8 mouse cellular contexts compared by ENCODE assay signal in the genomic region with DNA sequence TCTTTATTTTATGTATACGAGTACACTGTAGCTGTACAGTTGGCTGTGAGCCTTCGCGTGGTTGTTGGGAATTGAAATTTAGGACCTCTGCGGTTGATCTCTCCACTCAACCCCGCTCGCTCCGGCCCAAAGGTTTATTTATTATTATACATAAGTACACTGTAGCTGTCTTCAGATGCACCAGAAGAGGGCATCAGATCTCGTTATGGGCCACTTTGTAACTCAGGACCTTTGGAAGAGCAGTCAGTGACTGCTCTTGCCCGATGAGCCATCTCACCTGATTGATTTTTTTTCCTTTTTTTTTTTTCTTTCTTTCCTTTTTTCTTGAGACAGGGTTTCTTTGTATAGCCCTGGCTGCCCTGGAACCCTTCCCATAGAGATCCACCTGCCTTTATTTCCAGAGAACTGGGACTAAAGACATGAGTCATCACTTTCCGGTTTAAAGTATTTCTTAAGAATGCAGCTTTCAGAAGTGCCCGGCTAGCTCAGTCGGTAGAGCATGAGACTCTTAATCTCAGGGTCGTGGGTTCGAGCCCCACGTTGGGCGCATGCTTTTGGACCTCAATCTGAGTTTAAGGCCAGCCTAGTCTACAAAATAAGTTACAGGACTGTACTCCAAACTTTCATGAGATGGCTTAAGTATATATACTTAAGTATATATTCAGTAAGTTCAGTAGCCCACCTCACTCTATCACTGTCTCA. TPM values are rescaled to one million over a fixed set of nuclear protein-coding genes. Genes with fewer than 3 reads are reported as not detected.
DNase-seq lines count a peak whose midpoint lies in the region; ATAC-seq and TF ChIP-seq lines count a peak whose summit lies in the region.

No protein-coding gene starts in this region.

- peak; percentile 62 for TF ChIP-seq CTCF in heart, adult 2 months (IDR thresholded peaks at IDR 0.05)

- no peaks in the 10 kb centered on the region for H3K36me3 ChIP-seq in heart, adult 2 months (ENCODE audit: control insufficient read depth, insufficient read depth, low read length)
- H3K36me3 ChIP-seq in heart, embryonic 13.5 days, result no peaks in the 10 kb centered on the region
- H3K36me3 ChIP-seq in limb, embryonic 10.5 days, result no peaks in the 10 kb centered on the region

- no peaks in the 10 kb centered on the region for H3K9me3 ChIP-seq in heart, embryonic 13.5 days
- H3K9me3 ChIP-seq in limb, embryonic 10.5 days (replicated peaks), result no peaks in the 10 kb centered on the region

- TF ChIP-seq EP300 in heart, adult 2 months (IDR thresholded peaks at IDR 0.05; ENCODE audit: insufficient read depth, low read depth, low read length), result no peak

- H3K4me1 ChIP-seq in heart, adult 2 months (ENCODE audit: control insufficient read depth, insufficient read depth, low read length), result no peaks in the 10 kb centered on the region
- H3K4me1 ChIP-seq in heart, embryonic 13.5 days, result peaks cover 9% of the 10 kb centered on the region
- H3K4me1 ChIP-seq in limb, embryonic 10.5 days, result peaks cover 27% of the 10 kb centered on the region

- H3K4me3 ChIP-seq in heart, adult 2 months, result no peak overlapping the region
- H3K4me3 ChIP-seq in heart, embryonic 13.5 days, result peak overlapping the region; percentile 38
- H3K4me3 ChIP-seq in limb, embryonic 10.5 days, result peak overlapping the region; percentile 42

- TF ChIP-seq POLR2A in heart, adult 2 months (IDR thresholded peaks at IDR 0.05; ENCODE audit: insufficient read depth, low read depth, low read length), result no peak

- H3K79me2 ChIP-seq in heart, adult 2 months (replicated peaks; ENCODE audit: control insufficient read depth, insufficient read depth, low read length), result no peaks in the 10 kb centered on the region

- DNase-seq in heart, adult 2 months, result no peak
- no peak for DNase-seq in heart, postnatal 36 days
- peak; percentile 90 for DNase-seq in A20 (ENCODE audit: low read depth, low spot score)
- DNase-seq in adrenal gland, postnatal 36 days, result peak; percentile 36 to 55
- peak; percentile 63 for DNase-seq in limb, embryonic 10.5 days (ENCODE audit: low spot score)
- peak; percentile 62 to 68 for DNase-seq in spleen, postnatal 10 days (ENCODE audit: low spot score in 2 of 2)
- DNase-seq in gastrocnemius, postnatal 25 days, result no peak

- H3K9ac ChIP-seq in heart, adult 2 months (ENCODE audit: low read depth, low read length), result no peak overlapping the region
- H3K9ac ChIP-seq in heart, embryonic 13.5 days, result peak overlapping the region; percentile 56

- peak overlapping the region; percentile 65 for H3K4me2 ChIP-seq in heart, embryonic 13.5 days

- H3K27me3 ChIP-seq in heart, adult 2 months (ENCODE audit: control insufficient read depth, insufficient read depth, low read length), result 0 out of 2 replicates have a peak, but pooled peaks cover 2% of the 10 kb centered on the region
- H3K27me3 ChIP-seq in heart, embryonic 13.5 days (replicated peaks), result peaks cover 64% of the 10 kb centered on the region
- peaks cover 14% of the 10 kb centered on the region for H3K27me3 ChIP-seq in limb, embryonic 10.5 days (ENCODE audit: low read depth, poor library complexity, severe bottlenecking)

- intact Hi-C loops in heart, adult 2 months (cut with DNase I), result no loop called here
- intact Hi-C loops in heart, postnatal 36 days (cut with DNase I), result loop anchor here (5.0 kb wide), 1 partner anchor 109 kb away; no protein-coding TSS in a partner anchor

- WGBS in heart, adult 2 months, result 8% methylated on average over 16 of the region's 16 CpGs
- WGBS in heart, embryonic 13.5 days, result 6% methylated on average over 16 of the region's 16 CpGs
- 6% methylated on average over 16 of the region's 16 CpGs for WGBS in limb, embryonic 10.5 days

- ATAC-seq in heart, embryonic 13.5 days (ENCODE audit: extremely low read depth, insufficient number of reproducible peaks, low FRiP score, low TSS enrichment), result no peak

- H3K27ac ChIP-seq in heart, adult 2 months, result no peak overlapping the region
- H3K27ac ChIP-seq in heart, embryonic 13.5 days (replicated peaks), result no peak overlapping the region
- H3K27ac ChIP-seq in limb, embryonic 10.5 days, result no peak overlapping the region

RNA-seq across cellular contexts. Expression of a gene that starts 24.2 kb away (rescaled TPM):
- total RNA-seq in heart, adult 2 months (2021), result not detected
- polyA plus RNA-seq in heart, adult 2 months (2012; rRNA removed), result 0.15 TPM in 1 of 2 replicates, not detected in the other
- total RNA-seq in heart, postnatal 36 days (2021), result not detected
- not detected for total RNA-seq in adrenal gland, postnatal 36 days (2021)
- 0.68 and 0.78 TPM in 2 replicates for polyA plus RNA-seq in heart, embryonic 13.5 days (2015; fragmentation: Nextera tagmentation; extraction: Ambion mirVana)
- polyA plus RNA-seq in limb, embryonic 10.5 days (2016; fragmentation: Nextera tagmentation; extraction: Ambion mirVana), result 0.14 TPM in 1 of 2 replicates, not detected in the other
- not detected for total RNA-seq in gastrocnemius, postnatal 25 days (2021)

Comparison
In these comparisons a context has a peak if more than half of its experiments do, and no peak if none do; other contexts are left out.
1. DNase-seq: peak in A20 (single experiment), adrenal gland, postnatal 36 days (2 of 2), limb, embryonic 10.5 days (single experiment) and spleen, postnatal 10 days (2 of 2); none in heart, adult 2 months (0 of 2), heart, postnatal 36 days (0 of 2) and gastrocnemius, postnatal 25 days (single experiment).